31 mouse cellular contexts compared by ENCODE assay signal in the genomic region with DNA sequence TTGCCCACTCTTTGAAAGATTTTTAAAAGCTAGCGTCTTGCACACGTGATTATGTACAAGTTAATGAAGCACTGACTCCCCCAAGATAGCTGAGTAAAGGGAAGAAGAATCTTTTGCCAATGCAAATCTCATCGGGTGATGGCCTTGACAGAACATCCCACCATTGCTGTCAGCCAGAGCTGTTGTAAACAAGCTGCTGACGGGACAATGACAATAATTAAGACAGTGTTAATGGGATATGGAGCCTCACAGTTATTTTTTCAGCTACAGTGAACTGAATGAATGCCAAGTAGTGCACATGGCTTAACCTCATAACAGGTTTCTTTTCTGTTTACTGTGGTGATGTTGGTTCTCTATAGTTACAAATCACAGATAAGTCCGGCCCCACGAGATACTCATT.
DNase-seq lines count a peak whose midpoint lies in the region; ATAC-seq and TF ChIP-seq lines count a peak whose summit lies in the region.
"Had no signal": no experiment of that assay in that cellular context is flagged by ENCODE, and none has a peak within 500 bp of the region (broad histone marks: within the 10 kb centered on the region; RNA-seq: fewer than 3 reads in every experiment).

No protein-coding gene starts in this region.

- no peak for TF ChIP-seq CTCF in layer of hippocampus, adult 2 months (conservative IDR thresholded peaks at IDR 0.05)
- TF ChIP-seq CTCF in left cerebral cortex, adult 2 months (IDR thresholded peaks at IDR 0.05), result no peak

- ATAC-seq in forebrain, embryonic 13.5 days, result peak; percentile 85
- ATAC-seq in forebrain, embryonic 12.5 days (ENCODE audit: low FRiP score), result no peak; the same call in 1 of the 2 replicates
- ATAC-seq: midbrain, embryonic 16.5 days; Patski had no signal

- H3K9me3 ChIP-seq in forebrain, embryonic 13.5 days (replicated peaks), result no peaks in the 10 kb centered on the region
- no peaks in the 10 kb centered on the region for H3K9me3 ChIP-seq in forebrain, embryonic 12.5 days
- H3K9me3 ChIP-seq: embryonic facial prominence, embryonic 10.5 days; embryonic facial prominence, embryonic 15.5 days; heart, embryonic 13.5 days; hindbrain, embryonic 15.5 days; midbrain, embryonic 10.5 days; neural tube, embryonic 13.5 days had no signal

- H3K4me2 ChIP-seq in forebrain, embryonic 13.5 days, result no peak overlapping the region
- H3K4me2 ChIP-seq in forebrain, embryonic 12.5 days, result no peak overlapping the region
- H3K4me2 ChIP-seq: embryonic facial prominence, embryonic 15.5 days; heart, embryonic 13.5 days; hindbrain, embryonic 15.5 days; neural tube, embryonic 13.5 days had no signal

- no peaks in the 10 kb centered on the region for H3K27me3 ChIP-seq in forebrain, embryonic 13.5 days
- H3K27me3 ChIP-seq in forebrain, embryonic 12.5 days, result no peaks in the 10 kb centered on the region
- H3K27me3 ChIP-seq: embryonic facial prominence, embryonic 15.5 days; heart, embryonic 13.5 days; hindbrain, embryonic 15.5 days; neural tube, embryonic 13.5 days; Patski had no signal

- no peak for DNase-seq in layer of hippocampus, adult 2 months (ENCODE audit: low spot score in 2 of 2)
- no peak for DNase-seq in layer of hippocampus, adult 11-12 months (ENCODE audit: low spot score)
- peak; percentile 37 for DNase-seq in brain, embryonic 18.5 days (ENCODE audit: low read depth, low spot score)
- DNase-seq in left cerebral cortex, adult 2 months (ENCODE audit: extremely low spot score in 1 of 2, low spot score in 2 of 2), result no peak
- DNase-seq in natural killer cell, adult 2 months (ENCODE audit: low spot score in 2 of 2), result no peak
- DNase-seq: adrenal gland, postnatal 10 days; cerebellum, adult 18-20 months; gastrocnemius, postnatal 36 days; heart, adult 2 months; heart, postnatal 10 days; kidney, adult 2 months; kidney, postnatal 36 days; layer of hippocampus, postnatal 36 days; liver; lung, adult 2 months; lung, postnatal 14 days; spleen, adult 18-20 months; thymus, postnatal 25 days had no signal

- no peak overlapping the region for H3K9ac ChIP-seq in forebrain, embryonic 13.5 days
- no peak overlapping the region for H3K9ac ChIP-seq in forebrain, embryonic 12.5 days
- H3K9ac ChIP-seq: embryonic facial prominence, embryonic 15.5 days; heart, embryonic 13.5 days; hindbrain, embryonic 15.5 days; liver, embryonic 14.5 days; neural tube, embryonic 13.5 days had no signal

- intact Hi-C loops in left cerebral cortex, adult 2 months (cut with DNase I), result no loop called here

- H3K36me3 ChIP-seq in forebrain, embryonic 13.5 days (ENCODE audit: poor library complexity, severe bottlenecking), result no peaks in the 10 kb centered on the region
- no peaks in the 10 kb centered on the region for H3K36me3 ChIP-seq in forebrain, embryonic 12.5 days (replicated peaks)
- H3K36me3 ChIP-seq: embryonic facial prominence, embryonic 10.5 days; embryonic facial prominence, embryonic 15.5 days; G1E; heart, embryonic 13.5 days; hindbrain, embryonic 15.5 days; midbrain, embryonic 10.5 days; neural tube, embryonic 13.5 days had no signal

- H3K27ac ChIP-seq in forebrain, embryonic 13.5 days, result no peak overlapping the region
- no peak overlapping the region for H3K27ac ChIP-seq in forebrain, embryonic 12.5 days
- H3K27ac ChIP-seq in layer of hippocampus, adult 2 months, result peak overlapping the region; percentile 78
- H3K27ac ChIP-seq in left cerebral cortex, adult 2 months, result no peak overlapping the region
- H3K27ac ChIP-seq: embryonic facial prominence, embryonic 10.5 days; embryonic facial prominence, embryonic 15.5 days; heart, adult 2 months; heart, embryonic 13.5 days; hindbrain, embryonic 15.5 days; liver, embryonic 14.5 days; midbrain, embryonic 10.5 days; neural tube, embryonic 13.5 days had no signal

- 44% methylated on average over 6 of the region's 6 CpGs for WGBS in forebrain, embryonic 13.5 days
- WGBS in forebrain, embryonic 12.5 days, result 55% methylated on average over 6 of the region's 6 CpGs

- no peak overlapping the region for H3K4me3 ChIP-seq in forebrain, embryonic 13.5 days
- H3K4me3 ChIP-seq in forebrain, embryonic 12.5 days (replicated peaks), result no peak overlapping the region
- H3K4me3 ChIP-seq in layer of hippocampus, adult 2 months, result no peak overlapping the region
- no peak overlapping the region for H3K4me3 ChIP-seq in left cerebral cortex, adult 2 months
- H3K4me3 ChIP-seq: embryonic facial prominence, embryonic 10.5 days; embryonic facial prominence, embryonic 15.5 days; heart, adult 2 months; heart, embryonic 13.5 days; hindbrain, embryonic 15.5 days; midbrain, embryonic 10.5 days; myocyte; neural tube, embryonic 13.5 days had no signal

- peaks cover 8% of the 10 kb centered on the region for H3K4me1 ChIP-seq in forebrain, embryonic 13.5 days
- H3K4me1 ChIP-seq in forebrain, embryonic 12.5 days, result 0 out of 2 replicates have a peak, but pooled peaks cover 4% of the 10 kb centered on the region
- H3K4me1 ChIP-seq: embryonic facial prominence, embryonic 10.5 days; embryonic facial prominence, embryonic 15.5 days; heart, embryonic 13.5 days; hindbrain, embryonic 15.5 days; midbrain, embryonic 10.5 days; neural tube, embryonic 13.5 days had no signal
